Mouse (Mus musculus): ENCODE data around the gene Wnk2. TPM values are rescaled to one million over a fixed set of nuclear protein-coding genes. Genes with fewer than 3 reads are reported as not detected.

Gene Wnk2
- polyA plus RNA-seq, 1 experiment from 2014 or later, result 5.1 TPM

DNA sequence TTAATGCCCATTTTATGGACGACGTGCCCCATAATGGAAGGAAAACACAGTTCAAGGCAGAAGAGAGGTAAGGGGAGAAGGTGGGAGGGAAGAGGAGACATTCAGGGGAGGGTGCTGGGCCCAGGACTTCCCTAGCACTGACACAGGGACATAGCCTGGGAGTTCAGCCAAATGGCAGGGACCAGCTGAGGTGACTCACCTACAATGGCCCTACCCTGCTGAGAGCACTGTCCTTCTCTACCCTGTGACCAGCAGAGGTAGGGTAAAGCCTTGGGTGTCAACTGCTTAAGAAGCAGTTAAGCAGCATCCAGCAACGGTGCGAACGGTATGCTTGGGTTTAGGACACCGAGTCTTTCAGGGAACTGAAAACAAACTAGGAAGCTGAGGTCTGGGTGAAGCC is 58.9 kb downstream of the Wnk2 start:
- Histone ChIP-seq H3K27me3 (replicated peaks; ENCODE audit: control insufficient read depth, insufficient read depth, low read length) (no peaks in the 10 kb centered on the region), H3K9me3 (ENCODE audit: control insufficient read depth, low read length) (no peaks in the 10 kb centered on the region), H3K36me3 (ENCODE audit: control insufficient read depth, insufficient read depth, low read length) (no peaks in the 10 kb centered on the region; the same call in 1 of the 2 replicates), H3K4me3 (ENCODE audit: low read depth, low read length) (no peak overlapping the region), H3K9ac (ENCODE audit: low read length) (no peak overlapping the region), H3K4me2 (ENCODE audit: low read length) (no peak overlapping the region), H3K27ac (ENCODE audit: low read depth) (no peak overlapping the region), H3K4me1 (replicated peaks; ENCODE audit: control insufficient read depth, insufficient read depth, low read length) (peaks cover 5% of the 10 kb centered on the region; the same call in 1 of the 2 replicates)
- 90% methylated on average over 6 of the region's 6 CpGs for WGBS
- ATAC-seq (replicated peaks; ENCODE audit: low FRiP score, low TSS enrichment, low read depth) (no peak), DNase-seq (ENCODE audit: low spot score) (no peak)

DNA sequence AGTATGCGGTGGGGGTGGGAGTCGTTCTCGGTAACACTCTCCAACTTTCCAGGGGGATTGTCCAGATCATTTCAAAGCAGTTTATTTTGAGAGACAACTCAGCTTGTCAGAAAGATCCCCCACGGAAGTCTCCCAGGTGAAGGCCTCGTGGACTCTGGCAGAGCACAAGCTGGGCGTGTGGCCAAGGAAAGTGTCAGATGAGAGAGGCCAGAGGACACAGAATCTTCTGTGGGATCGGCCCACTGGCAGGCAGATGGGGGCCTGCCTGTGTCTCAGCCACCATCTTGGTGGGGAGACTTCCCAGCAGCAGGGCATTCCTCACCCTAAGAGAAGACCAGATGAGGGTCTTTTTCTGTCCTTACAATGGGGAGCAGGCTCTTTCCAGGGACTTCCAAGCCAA is 60.4 kb downstream of the Wnk2 start:
- Histone ChIP-seq H3K36me3 (ENCODE audit: control insufficient read depth, insufficient read depth, low read length) (no peaks in the 10 kb centered on the region; the same call in 1 of the 2 replicates), H3K4me1 (replicated peaks; ENCODE audit: control insufficient read depth, insufficient read depth, low read length) (peaks cover 3% of the 10 kb centered on the region; the same call in 1 of the 2 replicates), H3K27ac (ENCODE audit: low read depth) (peak overlapping the region; percentile 18; the same call in 1 of the 2 replicates), H3K4me3 (ENCODE audit: low read depth, low read length) (no peak overlapping the region), H3K4me2 (ENCODE audit: low read length) (no peak overlapping the region), H3K27me3 (replicated peaks; ENCODE audit: control insufficient read depth, insufficient read depth, low read length) (no peaks in the 10 kb centered on the region), H3K9ac (ENCODE audit: low read length) (no peak overlapping the region), H3K9me3 (ENCODE audit: control insufficient read depth, low read length) (no peaks in the 10 kb centered on the region)
- 49% methylated on average over 7 of the region's 7 CpGs for whole genome bisulfite sequencing
- DNase-seq (ENCODE audit: low spot score) (no peak), ATAC-seq (replicated peaks; ENCODE audit: low FRiP score, low TSS enrichment, low read depth) (no peak)

DNA sequence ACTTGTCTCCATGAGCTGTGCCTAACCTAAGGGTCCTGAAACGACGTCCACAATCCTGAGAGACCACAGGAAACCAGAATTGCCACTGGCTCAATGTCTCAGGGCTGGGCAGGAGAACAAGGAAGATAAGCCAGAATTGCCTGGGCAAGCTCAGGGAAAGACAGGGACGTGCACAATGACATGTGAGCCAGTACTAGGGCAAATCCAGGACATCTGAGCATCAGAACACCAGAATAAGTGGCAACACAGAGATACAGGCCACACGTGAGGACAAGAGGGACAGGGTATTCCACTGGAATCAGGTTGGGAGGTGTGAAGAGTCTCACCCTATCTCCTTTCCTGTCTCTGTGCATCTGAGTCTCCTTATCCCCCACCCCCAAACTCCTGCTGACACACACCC is 61.4 kb downstream of the Wnk2 start:
- WGBS, result 74% methylated on average over 4 of the region's 4 CpGs
- ATAC-seq (replicated peaks; ENCODE audit: low FRiP score, low TSS enrichment, low read depth) (no peak), DNase-seq (ENCODE audit: low spot score) (no peak)
- no peak overlapping the region for H3K27ac ChIP-seq (ENCODE audit: low read depth)
- no peaks in the 10 kb centered on the region for H3K27me3 ChIP-seq (replicated peaks; ENCODE audit: control insufficient read depth, insufficient read depth, low read length)
- H3K4me1 ChIP-seq (replicated peaks; ENCODE audit: control insufficient read depth, insufficient read depth, low read length), result peaks cover 3% of the 10 kb centered on the region; the same call in 1 of the 2 replicates
- no peak overlapping the region for H3K4me2 ChIP-seq (ENCODE audit: low read length)
- H3K4me3 ChIP-seq (ENCODE audit: low read depth, low read length), result no peak overlapping the region
- H3K9ac ChIP-seq (ENCODE audit: low read length), result no peak overlapping the region
- H3K36me3 ChIP-seq (ENCODE audit: control insufficient read depth, insufficient read depth, low read length), result no peaks in the 10 kb centered on the region; the same call in 1 of the 2 replicates
- no peaks in the 10 kb centered on the region for H3K9me3 ChIP-seq (ENCODE audit: control insufficient read depth, low read length)

DNA sequence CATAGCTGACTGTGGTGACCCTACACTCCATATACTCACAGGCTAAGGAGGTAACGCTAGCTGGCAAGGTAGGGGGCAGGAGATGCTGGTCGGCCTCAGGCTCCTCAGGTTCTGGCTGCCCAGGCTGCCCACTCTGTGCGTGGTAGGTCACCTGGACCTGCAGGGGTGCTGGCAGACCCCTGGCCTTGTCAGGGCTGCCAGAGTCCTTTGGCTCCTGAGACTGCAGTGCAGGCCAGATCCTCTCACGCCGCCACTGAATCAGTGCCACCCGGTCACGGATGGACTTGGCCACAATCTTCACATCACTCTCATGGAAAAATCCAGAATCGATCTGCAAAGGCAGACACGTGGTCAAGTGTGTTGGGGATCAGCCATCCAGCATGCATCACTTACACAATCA is 62.6 kb downstream of the Wnk2 start:
- no peaks in the 10 kb centered on the region; the same call in 1 of the 2 replicates for H3K36me3 ChIP-seq (ENCODE audit: control insufficient read depth, insufficient read depth, low read length)
- H3K27ac ChIP-seq (ENCODE audit: low read depth), result no peak overlapping the region
- no peaks in the 10 kb centered on the region for H3K27me3 ChIP-seq (replicated peaks; ENCODE audit: control insufficient read depth, insufficient read depth, low read length)
- no peak overlapping the region for H3K4me3 ChIP-seq (ENCODE audit: low read depth, low read length)
- DNase-seq (ENCODE audit: low spot score) (no peak), ATAC-seq (replicated peaks; ENCODE audit: low FRiP score, low TSS enrichment, low read depth) (no peak)
- WGBS, result 92% methylated on average over 9 of the region's 9 CpGs
- H3K9me3 ChIP-seq (ENCODE audit: control insufficient read depth, low read length), result no peaks in the 10 kb centered on the region
- H3K4me1 ChIP-seq (replicated peaks; ENCODE audit: control insufficient read depth, insufficient read depth, low read length), result peaks cover 3% of the 10 kb centered on the region; the same call in 1 of the 2 replicates
- no peak overlapping the region for H3K4me2 ChIP-seq (ENCODE audit: low read length)
- no peak overlapping the region for H3K9ac ChIP-seq (ENCODE audit: low read length)

DNA sequence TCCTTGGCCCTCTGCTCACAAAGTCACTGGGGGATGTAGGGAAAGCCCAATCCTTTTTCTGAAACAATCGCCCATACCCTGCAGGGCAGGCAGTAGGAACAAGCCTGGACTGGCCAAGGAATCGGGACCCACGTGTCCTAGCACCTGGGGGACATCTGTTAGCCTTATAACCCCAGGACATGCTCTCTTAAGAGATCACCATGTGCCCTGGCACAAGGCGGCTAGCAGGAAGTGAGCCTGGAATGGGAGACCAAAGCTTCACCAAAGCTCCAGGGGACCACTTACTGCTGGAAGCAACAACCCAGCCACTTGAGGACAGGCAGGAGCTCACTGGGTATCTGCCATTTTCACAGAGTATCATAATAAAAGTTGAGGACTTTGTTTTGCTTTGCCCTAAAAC is 63.0 kb downstream of the Wnk2 start:
- 85% methylated on average over 4 of the region's 4 CpGs for WGBS
- no peaks in the 10 kb centered on the region; the same call in 1 of the 2 replicates for H3K36me3 ChIP-seq (ENCODE audit: control insufficient read depth, insufficient read depth, low read length)
- H3K4me2 ChIP-seq (ENCODE audit: low read length), result no peak overlapping the region
- no peak overlapping the region for H3K9ac ChIP-seq (ENCODE audit: low read length)
- H3K9me3 ChIP-seq (ENCODE audit: control insufficient read depth, low read length), result no peaks in the 10 kb centered on the region
- ATAC-seq (replicated peaks; ENCODE audit: low FRiP score, low TSS enrichment, low read depth) (no peak), DNase-seq (ENCODE audit: low spot score) (no peak)
- no peaks in the 10 kb centered on the region for H3K27me3 ChIP-seq (replicated peaks; ENCODE audit: control insufficient read depth, insufficient read depth, low read length)
- H3K4me3 ChIP-seq (ENCODE audit: low read depth, low read length), result no peak overlapping the region
- H3K27ac ChIP-seq (ENCODE audit: low read depth), result no peak overlapping the region
- peaks cover 3% of the 10 kb centered on the region; the same call in 1 of the 2 replicates for H3K4me1 ChIP-seq (replicated peaks; ENCODE audit: control insufficient read depth, insufficient read depth, low read length)

DNA sequence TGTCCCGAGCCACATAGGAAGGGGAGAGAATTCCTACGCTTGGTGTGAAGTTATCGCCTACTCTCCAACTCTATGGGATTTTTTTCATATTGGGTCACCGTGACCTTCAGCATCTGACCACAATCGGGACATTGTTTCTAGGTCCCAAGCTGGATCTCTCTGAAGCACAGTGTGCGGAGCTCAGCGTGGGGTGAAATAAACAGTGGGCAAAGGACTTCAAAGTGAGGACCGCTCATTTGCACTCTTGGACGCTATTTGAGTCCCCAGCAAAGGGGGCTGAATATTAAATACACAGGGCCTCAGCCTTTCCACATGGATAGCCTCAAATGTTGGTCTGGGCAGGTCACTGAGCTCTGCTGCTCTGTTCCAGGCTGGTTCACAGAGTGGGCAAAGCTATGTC is 63.9 kb downstream of the Wnk2 start:
- Histone ChIP-seq H3K27ac (ENCODE audit: low read depth) (no peak overlapping the region), H3K27me3 (replicated peaks; ENCODE audit: control insufficient read depth, insufficient read depth, low read length) (no peaks in the 10 kb centered on the region), H3K9ac (ENCODE audit: low read length) (no peak overlapping the region), H3K4me1 (replicated peaks; ENCODE audit: control insufficient read depth, insufficient read depth, low read length) (peaks cover 3% of the 10 kb centered on the region; the same call in 1 of the 2 replicates), H3K4me2 (ENCODE audit: low read length) (no peak overlapping the region), H3K4me3 (ENCODE audit: low read depth, low read length) (no peak overlapping the region), H3K9me3 (ENCODE audit: control insufficient read depth, low read length) (no peaks in the 10 kb centered on the region), H3K36me3 (ENCODE audit: control insufficient read depth, insufficient read depth, low read length) (no peaks in the 10 kb centered on the region; the same call in 1 of the 2 replicates)
- ATAC-seq (replicated peaks; ENCODE audit: low FRiP score, low TSS enrichment, low read depth), result no peak
- no peak for DNase-seq (ENCODE audit: low spot score)
- 85% methylated on average over 9 of the region's 9 CpGs for WGBS

- no peak overlapping the region for H3K27ac ChIP-seq (ENCODE audit: low read depth)
- no peak for ATAC-seq (replicated peaks; ENCODE audit: low FRiP score, low TSS enrichment, low read depth)
Observed at GRCm38 (mm10) chr13:49082151-49082879, 65.5 kb downstream of the Wnk2 start.

GRCm38 (mm10) chr13:49076196-49076595 is 71.6 kb downstream of the Wnk2 start:
- H3K27me3 ChIP-seq (replicated peaks; ENCODE audit: control insufficient read depth, insufficient read depth, low read length), result no peaks in the 10 kb centered on the region
- 87% methylated on average over 11 of the region's 11 CpGs for WGBS
- no peaks in the 10 kb centered on the region for H3K36me3 ChIP-seq (ENCODE audit: control insufficient read depth, insufficient read depth, low read length)
- no peak overlapping the region for H3K4me2 ChIP-seq (ENCODE audit: low read length)
- H3K9ac ChIP-seq (ENCODE audit: low read length), result no peak overlapping the region
- H3K9me3 ChIP-seq (ENCODE audit: control insufficient read depth, low read length), result no peaks in the 10 kb centered on the region
- H3K4me1 ChIP-seq (replicated peaks; ENCODE audit: control insufficient read depth, insufficient read depth, low read length), result no peaks in the 10 kb centered on the region
- ATAC-seq (replicated peaks; ENCODE audit: low FRiP score, low TSS enrichment, low read depth), result no peak
- no peak overlapping the region for H3K27ac ChIP-seq (ENCODE audit: low read depth)
- H3K4me3 ChIP-seq (ENCODE audit: low read depth, low read length), result no peak overlapping the region
- DNase-seq (ENCODE audit: low spot score), result no peak

More at GRCm38 (mm10) chr13:49082151-49082879, 65.5 kb downstream of the Wnk2 start:
- DNase-seq (ENCODE audit: low spot score), result no peak
- no peak overlapping the region for H3K4me2 ChIP-seq (ENCODE audit: low read length)
- H3K4me3 ChIP-seq (ENCODE audit: low read depth, low read length), result no peak overlapping the region
- no peaks in the 10 kb centered on the region for H3K27me3 ChIP-seq (replicated peaks; ENCODE audit: control insufficient read depth, insufficient read depth, low read length)
- no peak overlapping the region for H3K9ac ChIP-seq (ENCODE audit: low read length)
- no peaks in the 10 kb centered on the region; the same call in 1 of the 2 replicates for H3K36me3 ChIP-seq (ENCODE audit: control insufficient read depth, insufficient read depth, low read length)
- 84% methylated on average over 14 of the region's 14 CpGs for WGBS
- H3K9me3 ChIP-seq (ENCODE audit: control insufficient read depth, low read length), result no peaks in the 10 kb centered on the region
- no peaks in the 10 kb centered on the region for H3K4me1 ChIP-seq (replicated peaks; ENCODE audit: control insufficient read depth, insufficient read depth, low read length)

DNA sequence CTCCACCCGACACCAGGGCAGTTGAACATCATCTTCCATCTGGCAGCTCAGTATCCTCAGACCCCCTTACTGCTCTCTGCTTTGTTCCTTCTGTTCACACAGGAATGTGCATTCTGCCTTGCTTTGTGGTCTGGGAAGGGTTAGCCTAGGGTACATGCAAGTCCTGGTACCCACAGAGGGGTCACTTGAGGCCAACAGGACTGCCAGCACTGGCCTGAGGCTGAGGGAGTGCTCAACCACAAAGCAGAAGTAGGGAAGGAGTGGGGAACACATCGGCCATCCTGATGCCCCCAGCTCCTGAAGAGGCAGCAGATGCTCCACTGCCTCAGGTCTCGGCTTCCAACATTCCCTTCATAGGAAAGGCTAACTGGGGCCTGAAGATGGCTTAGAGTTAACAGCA is 72.4 kb downstream of the Wnk2 start:
- no peak overlapping the region for H3K27ac ChIP-seq (ENCODE audit: low read depth)
- no peaks in the 10 kb centered on the region for H3K9me3 ChIP-seq (ENCODE audit: control insufficient read depth, low read length)
- 84% methylated on average over 3 of the region's 3 CpGs for WGBS
- no peak for DNase-seq (ENCODE audit: low spot score)
- no peaks in the 10 kb centered on the region for H3K36me3 ChIP-seq (ENCODE audit: control insufficient read depth, insufficient read depth, low read length)
- H3K27me3 ChIP-seq (replicated peaks; ENCODE audit: control insufficient read depth, insufficient read depth, low read length), result no peaks in the 10 kb centered on the region
- H3K4me1 ChIP-seq (replicated peaks; ENCODE audit: control insufficient read depth, insufficient read depth, low read length), result no peaks in the 10 kb centered on the region
- H3K4me2 ChIP-seq (ENCODE audit: low read length), result no peak overlapping the region
- ATAC-seq (replicated peaks; ENCODE audit: low FRiP score, low TSS enrichment, low read depth), result no peak
- no peak overlapping the region for H3K9ac ChIP-seq (ENCODE audit: low read length)
- H3K4me3 ChIP-seq (ENCODE audit: low read depth, low read length), result no peak overlapping the region
